Mouse (Mus musculus) midbrain, embryonic 11.5 days (tissue): ENCODE data around the gene Kank4. TPM values are rescaled to one million over a fixed set of nuclear protein-coding genes. Genes with fewer than 3 reads are reported as not detected.
A peak's percentile ranks its signal among the peaks of the same experiment; 100 is the strongest.

Experiments
- ATAC-seq: fragments of 200-750 bp; cut with Nextera tagmentation; 2 replicates; pipeline ENCODE4 v1.8.0; 2017; ENCODE audit warnings: moderate TSS enrichment, moderate library complexity; ENCODE audit not compliant: low FRiP score
- DNase-seq: peaks from one replicate; pipeline ENCODE4 v3.0.0; 2015; ENCODE audit warnings: low spot score; ENCODE audit errors: missing footprints
- H3K27ac ChIP-seq: fragments of 300-500 bp; sonication (generic); 2 replicates; pipeline ENCODE4 v1.5.1; 2014; ENCODE audit warnings: low read depth, low read length
- H3K27me3 ChIP-seq: fragments of 300-500 bp; sonication (generic); 2 replicates; pipeline ENCODE4 v1.6.1; 2014; ENCODE audit warnings: mild to moderate bottlenecking, low read length, moderate library complexity, mixed read lengths; ENCODE audit not compliant: control insufficient read depth, insufficient read depth
- H3K36me3 ChIP-seq: fragments of 300-500 bp; sonication (generic); 2 replicates; pipeline ENCODE4 v1.6.1; 2014; ENCODE audit warnings: mild to moderate bottlenecking, low read length, moderate library complexity, mixed read lengths; ENCODE audit not compliant: control insufficient read depth, insufficient read depth
- H3K4me1 ChIP-seq: fragments of 300-500 bp; sonication (generic); 2 replicates; pipeline ENCODE4 v1.6.1; 2014; ENCODE audit warnings: low read length; ENCODE audit not compliant: control insufficient read depth, insufficient read depth
- H3K4me2 ChIP-seq: fragments of 300-500 bp; sonication (generic); 2 replicates; pipeline ENCODE4 v1.6.1; 2014; ENCODE audit warnings: mild to moderate bottlenecking, moderate library complexity
- H3K4me3 ChIP-seq: fragments of 300-500 bp; sonication (generic); 2 replicates; pipeline ENCODE4 v1.5.1; 2014; ENCODE audit warnings: low read depth, low read length
- H3K9ac ChIP-seq: fragments of 300-500 bp; sonication (generic); 2 replicates; pipeline ENCODE4 v1.6.1; 2014; ENCODE audit warnings: low read length
- H3K9me3 ChIP-seq: fragments of 300-500 bp; sonication (generic); 2 replicates; pipeline ENCODE4 v1.6.1; 2016; ENCODE audit warnings: low read length; ENCODE audit not compliant: control insufficient read depth
- WGBS: fragments of 180-500 bp; shearing (Covaris S2); extraction: QIAGEN DNeasy Blood & Tissue Kit; methylation state at CpG from one replicate; pipeline ENCODE4 v1.1.7; 2014; 5-methylcytosine and 5-hydroxymethylcytosine counted together
- polyA plus RNA-seq: library from polyadenylated mRNA; unstranded; fragments of >200 nt; fragmentation: Nextera tagmentation; extraction: Ambion mirVana; gene quantifications from 2 replicates; pipeline ENCODE4 v1.2.1, GENCODE M21; 2014

Gene Kank4
- polyA plus RNA-seq, 1 experiment from 2014 or later = 0.98 TPM

DNA sequence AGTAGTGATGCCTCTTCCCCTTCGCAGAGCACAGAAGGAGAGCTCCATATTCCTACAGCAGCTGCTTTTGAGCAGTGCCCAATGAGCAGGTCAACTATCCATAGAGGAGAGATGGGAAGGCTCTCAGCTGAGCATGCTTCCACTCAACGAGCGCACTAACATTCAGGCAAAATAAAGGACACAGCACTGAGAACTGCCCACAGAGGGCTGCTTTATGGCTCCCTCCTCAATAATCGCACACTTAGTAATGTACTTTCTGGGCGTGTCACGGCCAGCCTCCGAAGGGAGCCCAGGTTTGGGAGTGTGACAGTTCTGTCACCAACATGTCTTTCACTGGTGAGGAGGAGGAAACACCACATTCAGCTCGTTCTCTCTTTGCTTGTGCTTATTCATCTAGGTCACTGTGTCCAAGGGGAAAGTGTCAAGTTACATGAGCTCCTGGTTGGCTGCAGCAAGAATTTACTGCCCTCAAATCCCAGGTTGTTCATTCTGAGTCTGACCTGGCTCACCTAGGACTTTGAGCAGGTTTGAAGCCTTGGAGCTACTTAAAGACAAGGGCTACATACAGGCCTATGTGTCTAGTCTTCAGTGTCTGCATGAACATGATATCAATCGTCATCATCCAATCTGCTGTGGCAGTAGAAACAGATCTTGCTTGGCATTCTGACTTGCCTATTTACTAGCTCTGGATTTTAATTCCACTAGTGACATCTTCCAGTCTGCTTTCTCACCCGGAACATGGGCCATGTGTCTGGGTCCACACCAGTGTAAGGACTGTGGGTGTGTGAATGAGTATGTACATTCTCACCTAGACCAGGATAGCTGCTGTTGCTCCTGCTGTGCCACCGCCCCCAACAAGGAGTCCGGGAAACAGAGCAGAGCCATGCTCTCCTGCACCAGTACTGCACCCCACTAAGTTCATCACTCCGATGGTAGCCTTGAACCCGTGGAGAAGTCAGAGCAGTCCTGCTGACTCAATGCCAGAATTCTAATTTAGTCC, 49.9 kb downstream of the Kank4 start:
- no peak overlapping the region for H3K27ac ChIP-seq
- H3K36me3 ChIP-seq = no peaks in the 10 kb centered on the region
- H3K9ac ChIP-seq = no peak overlapping the region
- no peak overlapping the region for H3K4me3 ChIP-seq
- H3K9me3 ChIP-seq = no peaks in the 10 kb centered on the region
- H3K4me2 ChIP-seq = no peak overlapping the region
- WGBS = 83% methylated on average over 14 of the region's 14 CpGs
- DNase-seq (no peak), ATAC-seq (no peak)
- no peaks in the 10 kb centered on the region for H3K4me1 ChIP-seq
- H3K27me3 ChIP-seq = no peaks in the 10 kb centered on the region

DNA sequence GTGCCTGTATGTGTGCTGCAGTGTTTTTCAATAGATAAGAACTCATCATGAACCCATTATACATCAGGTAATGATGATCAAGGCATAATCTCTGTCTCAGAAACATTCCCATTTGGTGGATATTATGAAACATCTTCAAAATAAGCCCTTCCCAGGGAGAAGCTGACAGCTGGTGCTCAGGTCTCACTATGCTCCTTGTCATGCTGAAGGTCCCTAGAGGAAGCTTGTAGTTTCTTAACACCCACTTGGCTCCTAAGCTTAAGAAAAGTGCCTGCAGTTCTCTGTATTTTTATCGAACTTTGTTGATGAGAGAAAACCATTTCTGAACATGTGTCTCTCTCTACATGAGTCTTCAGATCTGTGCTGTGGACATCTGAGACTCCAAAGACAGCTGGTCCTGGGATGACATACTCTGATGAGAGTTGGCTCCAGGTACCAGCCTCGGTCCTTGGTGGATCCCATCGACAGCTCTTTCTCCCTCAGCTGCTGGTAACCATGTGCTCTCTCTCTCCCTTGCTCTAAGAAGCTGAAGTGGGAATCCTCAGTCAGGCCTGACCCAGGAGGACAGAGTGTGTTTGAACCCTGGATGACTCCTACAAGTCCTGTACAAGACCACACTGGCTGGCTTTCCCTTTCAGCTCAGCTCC, 58.3 kb downstream of the Kank4 start:
- DNase-seq (no peak), ATAC-seq (no peak)
- H3K4me1 ChIP-seq = peaks cover 10% of the 10 kb centered on the region
- H3K27me3 ChIP-seq = no peaks in the 10 kb centered on the region
- H3K36me3 ChIP-seq = no peaks in the 10 kb centered on the region
- WGBS = 89% methylated on average over 3 of the region's 3 CpGs
- no peak overlapping the region for H3K9ac ChIP-seq
- H3K4me3 ChIP-seq = no peak overlapping the region
- H3K27ac ChIP-seq = no peak overlapping the region
- H3K4me2 ChIP-seq = no peak overlapping the region
- H3K9me3 ChIP-seq = no peaks in the 10 kb centered on the region

DNA sequence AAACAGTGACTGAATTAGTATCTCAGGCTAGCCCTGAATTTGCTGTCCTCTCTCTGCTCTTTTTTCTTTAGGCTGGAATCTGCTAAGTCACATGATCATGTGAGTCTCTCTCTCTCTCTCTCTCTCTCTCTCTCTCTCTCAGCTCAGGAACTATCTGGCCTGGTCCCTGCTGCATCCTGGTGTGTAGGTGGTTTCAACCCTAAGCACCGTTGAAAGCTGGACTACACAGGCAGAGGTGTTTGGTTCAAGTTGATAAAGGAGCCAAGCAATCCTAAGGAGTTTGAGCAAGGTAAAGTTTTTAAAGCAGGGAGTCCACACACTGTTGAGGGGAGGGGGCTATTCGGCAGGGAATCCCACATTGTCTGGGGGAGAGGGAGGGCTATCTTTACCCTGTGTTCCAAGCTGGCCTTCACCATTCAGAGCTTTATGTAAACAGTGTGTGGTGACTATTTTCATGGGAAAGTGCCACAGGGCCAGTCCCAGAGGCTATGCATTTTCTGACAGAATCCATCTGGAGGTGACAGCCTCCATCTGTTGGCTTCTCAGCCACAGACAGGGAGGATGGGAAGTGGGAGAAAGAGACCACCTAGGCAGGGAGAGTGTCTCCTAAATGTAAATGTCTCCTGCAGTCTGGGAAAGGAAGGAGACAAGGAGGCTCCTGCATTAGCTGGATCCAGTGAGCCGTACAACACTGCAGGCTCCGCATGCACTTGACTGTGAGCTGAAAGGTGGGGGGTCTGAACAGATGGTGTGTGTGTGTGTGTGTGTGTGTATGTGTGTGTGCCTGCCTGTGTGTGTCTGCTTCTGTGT, 59.1 kb downstream of the Kank4 start:
- ATAC-seq (peak; percentile 51), DNase-seq (no peak)
- Histone ChIP-seq H3K27ac (no peak overlapping the region), H3K4me1 (peaks cover 10% of the 10 kb centered on the region), H3K36me3 (no peaks in the 10 kb centered on the region), H3K4me2 (no peak overlapping the region), H3K4me3 (no peak overlapping the region), H3K9me3 (no peaks in the 10 kb centered on the region), H3K9ac (0 out of 2 replicates have a peak overlapping the region, but pooled peaks have one; percentile 12), H3K27me3 (no peaks in the 10 kb centered on the region)
- 59% methylated on average over 4 of the region's 4 CpGs for WGBS

DNA sequence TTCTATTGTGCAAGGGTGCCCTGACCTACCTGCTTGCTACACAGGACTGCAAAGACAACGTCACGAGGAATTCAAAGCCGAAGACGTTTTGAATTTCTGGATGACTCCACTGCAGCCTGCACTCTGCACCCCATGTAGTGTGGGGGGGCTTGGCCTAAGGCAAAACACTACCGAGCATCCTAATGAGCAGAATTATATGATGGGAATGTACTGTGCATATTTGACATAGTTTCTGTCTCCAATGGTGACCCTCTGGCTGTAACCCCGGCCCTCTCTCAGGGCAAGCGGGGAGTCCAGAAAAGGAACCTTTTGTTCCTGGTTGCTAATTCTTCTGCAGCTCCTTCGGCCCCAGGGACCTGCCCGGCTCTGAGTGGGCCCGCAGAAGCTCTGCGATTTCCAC, 61.2 kb downstream of the Kank4 start:
- no peak overlapping the region for H3K4me3 ChIP-seq
- ATAC-seq (peak; percentile 61), DNase-seq (no peak)
- no peaks in the 10 kb centered on the region for H3K27me3 ChIP-seq
- peaks cover 10% of the 10 kb centered on the region for H3K4me1 ChIP-seq
- no peak overlapping the region for H3K4me2 ChIP-seq
- H3K9me3 ChIP-seq = no peaks in the 10 kb centered on the region
- H3K9ac ChIP-seq = no peak overlapping the region
- WGBS = 33% methylated on average over 11 of the region's 11 CpGs
- no peaks in the 10 kb centered on the region for H3K36me3 ChIP-seq
- no peak overlapping the region for H3K27ac ChIP-seq

DNA sequence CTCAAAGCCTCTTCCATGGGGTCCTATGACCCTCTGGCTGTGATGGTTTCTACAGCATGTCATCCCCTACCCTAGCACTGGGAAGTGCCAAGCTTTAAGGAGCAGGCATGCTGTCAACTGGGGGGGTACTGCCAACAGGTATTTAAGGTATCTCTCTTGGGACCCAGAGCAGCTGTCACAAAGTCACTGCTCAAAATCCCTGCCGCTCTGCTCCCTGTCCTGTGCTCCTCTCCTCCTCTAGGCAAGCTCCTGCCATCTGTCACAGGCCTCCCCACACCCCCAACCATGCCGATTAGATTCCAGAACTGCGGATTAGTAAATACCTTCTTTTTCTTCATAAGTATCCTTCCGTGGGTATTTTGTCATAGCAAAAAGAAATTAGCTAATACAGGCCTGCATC, 62.9 kb downstream of the Kank4 start:
- Histone ChIP-seq H3K27ac (no peak overlapping the region), H3K9ac (no peak overlapping the region), H3K4me2 (no peak overlapping the region), H3K27me3 (no peaks in the 10 kb centered on the region), H3K4me1 (peaks cover 10% of the 10 kb centered on the region), H3K4me3 (no peak overlapping the region), H3K9me3 (no peaks in the 10 kb centered on the region), H3K36me3 (no peaks in the 10 kb centered on the region)
- ATAC-seq = peak; percentile 14; the same call in 1 of the 2 replicates
- 72% methylated on average over 4 of the region's 4 CpGs for WGBS
- no peak for DNase-seq

DNA sequence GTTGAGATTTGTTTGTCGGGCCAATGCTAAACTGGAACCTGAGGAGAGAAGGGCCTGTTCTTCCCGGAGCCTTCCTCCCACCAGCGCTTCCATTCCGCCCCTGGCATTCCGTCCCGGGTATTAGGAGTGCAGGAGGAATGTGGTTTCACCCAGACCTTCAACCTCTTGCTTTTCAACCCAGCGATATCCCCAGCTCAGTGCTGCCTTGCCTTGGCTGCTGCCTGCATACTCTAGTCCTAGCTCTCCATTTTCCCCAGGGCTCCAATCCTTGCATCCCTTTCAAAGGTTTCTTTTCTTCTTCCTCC, 73.5 kb downstream of the Kank4 start:
- H3K36me3 ChIP-seq = no peaks in the 10 kb centered on the region
- no peak overlapping the region for H3K4me3 ChIP-seq
- ATAC-seq (no peak), DNase-seq (no peak)
- no peak overlapping the region for H3K9ac ChIP-seq
- no peaks in the 10 kb centered on the region for H3K4me1 ChIP-seq
- no peak overlapping the region for H3K27ac ChIP-seq
- no peaks in the 10 kb centered on the region for H3K27me3 ChIP-seq
- H3K4me2 ChIP-seq = no peak overlapping the region
- no peaks in the 10 kb centered on the region for H3K9me3 ChIP-seq
- WGBS = 29% methylated on average over 7 of the region's 7 CpGs

DNA sequence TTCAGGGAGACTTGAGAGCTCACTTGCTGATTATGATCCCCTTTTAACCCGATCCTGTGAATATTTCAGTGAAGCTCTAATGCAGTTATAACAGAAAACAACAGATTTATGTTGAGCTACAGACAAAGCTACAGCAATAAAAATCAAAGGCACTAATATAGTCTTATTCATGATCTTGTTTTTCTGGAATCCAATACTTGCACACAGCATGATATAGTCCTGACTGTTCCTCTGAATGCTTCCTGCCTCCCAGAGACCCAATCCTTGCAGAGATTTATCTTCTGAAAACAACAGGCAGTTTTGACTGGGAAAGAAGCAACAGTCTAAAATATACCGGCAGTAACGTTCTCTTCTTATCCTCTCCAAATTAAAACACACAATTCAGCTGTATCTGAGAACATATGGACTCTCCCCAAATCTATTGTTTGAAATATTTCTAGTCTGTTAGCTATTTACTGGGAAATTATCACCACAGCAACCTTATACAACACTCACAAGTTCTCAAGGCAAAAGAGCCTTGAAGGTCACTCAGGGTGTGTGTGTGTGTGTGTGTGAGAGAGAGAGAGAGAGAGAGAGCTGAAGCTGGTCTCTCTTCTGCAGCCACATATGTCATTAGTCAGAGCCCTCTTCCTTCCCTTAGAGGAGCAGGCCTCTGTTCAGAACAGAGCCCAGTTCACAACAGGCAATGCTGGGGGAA, 74.0 kb downstream of the Kank4 start:
- no peak for ATAC-seq
- Histone ChIP-seq H3K27me3 (no peaks in the 10 kb centered on the region), H3K36me3 (no peaks in the 10 kb centered on the region), H3K9ac (no peak overlapping the region), H3K4me1 (no peaks in the 10 kb centered on the region), H3K4me3 (no peak overlapping the region), H3K4me2 (no peak overlapping the region), H3K9me3 (no peaks in the 10 kb centered on the region), H3K27ac (no peak overlapping the region)
- no peak for DNase-seq
- 86% methylated on average over 3 of the region's 3 CpGs for WGBS

DNA sequence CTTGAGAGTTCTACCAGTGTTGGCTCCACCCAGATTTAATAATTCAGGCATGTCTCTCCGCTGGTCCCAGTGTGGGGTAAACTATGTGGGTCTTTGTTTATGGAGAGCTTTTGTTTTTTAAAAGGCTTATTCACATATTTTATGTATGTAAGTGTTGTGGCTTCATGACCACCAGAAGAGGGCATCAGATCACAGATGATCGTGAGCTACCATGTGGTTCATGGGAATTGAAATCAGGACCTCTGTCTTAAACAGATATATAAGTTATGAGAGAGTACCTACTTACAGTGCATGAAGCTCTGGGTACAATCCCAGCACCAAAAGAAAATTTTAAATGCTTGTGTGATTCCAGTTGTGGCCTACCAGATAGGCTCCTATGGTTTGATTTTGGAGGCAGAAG, 77.6 kb downstream of the Kank4 start:
- H3K9me3 ChIP-seq = no peaks in the 10 kb centered on the region
- no peak for DNase-seq
- H3K9ac ChIP-seq = no peak overlapping the region
- H3K4me1 ChIP-seq = no peaks in the 10 kb centered on the region
- no peaks in the 10 kb centered on the region for H3K27me3 ChIP-seq
- no peak overlapping the region for H3K27ac ChIP-seq
- whole genome bisulfite sequencing = 50% methylated on average over 2 of the region's 2 CpGs
- ATAC-seq = no peak
- H3K36me3 ChIP-seq = no peaks in the 10 kb centered on the region
- no peak overlapping the region for H3K4me2 ChIP-seq
- no peak overlapping the region for H3K4me3 ChIP-seq
